Mouse (Mus musculus): ENCODE data around the gene Olfr1385. TPM values are rescaled to one million over a fixed set of nuclear protein-coding genes. Genes with fewer than 3 reads are reported as not detected.
"Not testable (repeated sequence)": the region's sequence is repeated elsewhere in the genome, so short reads cannot be mapped to it uniquely, and the experiment has no call there.

Gene Olfr1385
- polyA plus RNA-seq, 1 experiment from 2014 or later: not detected

DNA sequence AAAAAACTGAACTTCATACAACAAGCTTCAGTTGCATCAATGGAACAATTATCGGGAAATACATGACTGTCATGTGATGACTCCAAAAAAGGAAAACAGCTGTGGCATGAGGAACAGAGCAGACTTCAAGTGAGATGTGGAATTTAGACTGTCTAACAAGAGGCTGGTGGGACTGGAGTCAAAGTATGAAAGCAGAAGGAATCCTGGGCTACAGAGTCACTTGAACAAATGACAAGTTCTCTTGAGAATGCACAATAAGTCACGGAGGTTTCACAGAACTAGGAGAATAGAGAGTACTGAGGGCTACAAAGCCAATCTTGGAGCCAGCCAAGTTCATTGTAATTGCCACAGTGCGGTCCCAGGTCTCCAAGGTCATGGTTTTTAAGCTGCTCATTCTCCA lies 54.3 kb downstream of the Olfr1385 start, which contains the start of gene Olfr1381:
Gene Olfr1381, plus strand, starts transcription at position 301 of the 400 bp plus-strand sequence.
- H3K9me3 ChIP-seq (ENCODE audit: control insufficient read depth, low read length); H3K4me2 ChIP-seq (ENCODE audit: low read depth, low read length); H3K36me3 ChIP-seq (ENCODE audit: control insufficient read depth, insufficient read depth, low read length); ATAC-seq (ENCODE audit: low read depth); H3K27me3 ChIP-seq (ENCODE audit: control insufficient read depth, insufficient read depth, low read length); H3K27ac ChIP-seq (ENCODE audit: low read depth, low read length); H3K9ac ChIP-seq (replicated peaks; ENCODE audit: low read depth, low read length); H3K4me3 ChIP-seq (ENCODE audit: low read depth, low read length); H3K4me1 ChIP-seq (ENCODE audit: control insufficient read depth, insufficient read depth, low read length): not testable (repeated sequence)
- 57% methylated on average over 3 of the region's 3 CpGs for WGBS

Other genes with a start within 250 kb of the Olfr1385 start
- gene Mgat1, start 244.9 kb upstream of the Olfr1385 start, polyA plus RNA-seq (2014; fragmentation: Nextera tagmentation; extraction: Ambion mirVana): 22.6 and 29.3 TPM in 2 replicates
- 0.09 TPM in 1 of 2 replicates, not detected in the other for gene Olfr1393, start 210.8 kb upstream of the Olfr1385 start, polyA plus RNA-seq (2014; fragmentation: Nextera tagmentation; extraction: Ambion mirVana)
- gene Olfr1392, start 203.8 kb upstream of the Olfr1385 start, polyA plus RNA-seq (2014; fragmentation: Nextera tagmentation; extraction: Ambion mirVana): not detected in 2 replicates
- not detected in 2 replicates for gene Olfr10, start 184.3 kb upstream of the Olfr1385 start, polyA plus RNA-seq (2014; fragmentation: Nextera tagmentation; extraction: Ambion mirVana)
- not detected in 2 replicates for gene Olfr1391, start 166.3 kb upstream of the Olfr1385 start, polyA plus RNA-seq (2014; fragmentation: Nextera tagmentation; extraction: Ambion mirVana)
- gene Olfr1390, start 153.9 kb upstream of the Olfr1385 start, polyA plus RNA-seq (2014; fragmentation: Nextera tagmentation; extraction: Ambion mirVana): not detected in 2 replicates
- gene Olfr1389, start 66.0 kb upstream of the Olfr1385 start, polyA plus RNA-seq (2014; fragmentation: Nextera tagmentation; extraction: Ambion mirVana): not detected in 2 replicates
- gene Olfr1388, start 52.4 kb upstream of the Olfr1385 start, polyA plus RNA-seq (2014; fragmentation: Nextera tagmentation; extraction: Ambion mirVana): 0.15 TPM in 1 of 2 replicates, not detected in the other
- gene Olfr1387, start 33.7 kb upstream of the Olfr1385 start, polyA plus RNA-seq (2014; fragmentation: Nextera tagmentation; extraction: Ambion mirVana): not detected in 2 replicates
- not detected in 2 replicates for gene Olfr1386, start 24.0 kb upstream of the Olfr1385 start, polyA plus RNA-seq (2014; fragmentation: Nextera tagmentation; extraction: Ambion mirVana)
- not detected in 2 replicates for gene Olfr1384, start 17.7 kb downstream of the Olfr1385 start, polyA plus RNA-seq (2014; fragmentation: Nextera tagmentation; extraction: Ambion mirVana)
- not detected in 2 replicates for gene Olfr1383, start 30.6 kb downstream of the Olfr1385 start, polyA plus RNA-seq (2014; fragmentation: Nextera tagmentation; extraction: Ambion mirVana)
- gene Olfr1382, start 39.2 kb downstream of the Olfr1385 start, polyA plus RNA-seq (2014; fragmentation: Nextera tagmentation; extraction: Ambion mirVana): not detected in 2 replicates
- 0.05 TPM in 1 of 2 replicates, not detected in the other for gene Olfr1381, start 54.4 kb downstream of the Olfr1385 start, polyA plus RNA-seq (2014; fragmentation: Nextera tagmentation; extraction: Ambion mirVana)
- not detected in 2 replicates for gene Olfr1380, start 67.8 kb downstream of the Olfr1385 start, polyA plus RNA-seq (2014; fragmentation: Nextera tagmentation; extraction: Ambion mirVana)
- 1.5 and 2.3 TPM in 2 replicates for gene Flt4, start 120.2 kb downstream of the Olfr1385 start, polyA plus RNA-seq (2014; fragmentation: Nextera tagmentation; extraction: Ambion mirVana)
- gene Scgb3a1, start 174.5 kb downstream of the Olfr1385 start, polyA plus RNA-seq (2014; fragmentation: Nextera tagmentation; extraction: Ambion mirVana): not detected in 2 replicates
- gene Cnot6, start 223.7 kb downstream of the Olfr1385 start, polyA plus RNA-seq (2014; fragmentation: Nextera tagmentation; extraction: Ambion mirVana): 38.6 and 45.7 TPM in 2 replicates